Mouse (Mus musculus): ENCODE data around the gene Pard3b.

Gene Pard3b

GRCm38 (mm10) chr1:62679466-62679865 lies 1040.8 kb downstream of the Pard3b start:
- in situ Hi-C loops (cut with MboI; ENCODE audit: low sequenced_read_pairs): no loop called here

DNA sequence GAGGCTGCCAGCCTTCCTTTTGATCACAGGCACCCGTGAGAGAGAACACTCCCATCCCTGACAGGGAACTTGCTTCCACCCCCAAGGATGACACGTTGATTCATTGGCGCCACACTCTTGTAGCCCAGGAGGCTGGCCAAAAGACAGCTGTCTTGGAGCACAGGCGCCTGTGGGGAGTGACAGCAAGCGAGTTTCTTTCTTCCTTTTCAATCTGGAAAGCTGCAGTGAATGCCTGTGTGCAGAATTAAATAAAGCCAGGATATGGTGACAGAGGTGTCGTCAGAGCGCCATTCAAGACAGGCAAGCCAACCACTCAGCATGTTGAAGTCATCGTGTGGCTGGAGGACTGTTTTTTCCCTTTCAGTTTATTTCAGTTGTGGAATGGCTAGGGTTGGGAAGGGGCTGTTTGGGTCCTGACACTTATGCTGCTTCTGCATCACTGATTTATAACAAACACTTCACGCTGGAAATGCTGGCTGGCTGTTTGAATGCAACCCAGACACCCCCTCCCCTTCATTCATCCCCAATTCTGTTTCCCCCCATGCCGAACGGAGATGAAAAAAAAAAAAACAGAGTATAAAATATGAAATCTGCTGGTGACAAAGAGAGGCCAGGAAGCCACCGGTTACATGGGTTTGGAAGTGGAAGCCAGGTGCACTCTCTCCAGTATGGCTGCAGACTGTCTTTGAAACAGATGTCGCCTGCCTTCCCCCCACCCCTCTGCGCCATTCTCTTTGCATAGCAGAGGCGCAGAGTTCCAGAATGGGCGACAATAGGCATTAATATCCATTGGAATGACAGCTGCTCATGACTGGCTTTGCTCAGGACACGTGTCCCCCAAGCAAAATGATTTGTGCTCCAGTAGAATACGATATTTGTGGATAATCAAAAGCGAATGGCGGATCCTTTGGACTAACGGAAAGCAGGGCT lies 1044.1 kb downstream of the Pard3b start:
- in situ Hi-C loops (cut with MboI; ENCODE audit: low sequenced_read_pairs): no loop called here

DNA sequence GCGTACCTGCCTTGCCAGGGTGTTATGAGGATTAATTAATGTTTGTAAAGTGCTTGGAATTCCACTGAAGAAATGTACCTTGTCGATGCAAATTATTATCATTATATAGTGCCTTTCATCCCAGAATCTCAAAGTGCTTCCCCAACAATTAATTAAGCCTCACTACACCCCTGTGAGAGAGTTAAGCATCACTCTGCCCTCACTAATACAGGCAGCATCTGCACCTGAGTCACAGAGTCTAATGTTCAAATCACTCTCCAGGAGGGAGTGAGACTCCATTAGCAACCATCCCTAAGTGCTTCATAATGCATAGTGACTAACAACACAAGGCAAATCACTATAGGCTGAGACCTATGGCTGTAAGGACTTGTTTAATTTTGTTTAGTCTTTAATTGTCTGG lies 1044.9 kb downstream of the Pard3b start:
- in situ Hi-C loops (cut with MboI; ENCODE audit: low sequenced_read_pairs): no loop called here

DNA sequence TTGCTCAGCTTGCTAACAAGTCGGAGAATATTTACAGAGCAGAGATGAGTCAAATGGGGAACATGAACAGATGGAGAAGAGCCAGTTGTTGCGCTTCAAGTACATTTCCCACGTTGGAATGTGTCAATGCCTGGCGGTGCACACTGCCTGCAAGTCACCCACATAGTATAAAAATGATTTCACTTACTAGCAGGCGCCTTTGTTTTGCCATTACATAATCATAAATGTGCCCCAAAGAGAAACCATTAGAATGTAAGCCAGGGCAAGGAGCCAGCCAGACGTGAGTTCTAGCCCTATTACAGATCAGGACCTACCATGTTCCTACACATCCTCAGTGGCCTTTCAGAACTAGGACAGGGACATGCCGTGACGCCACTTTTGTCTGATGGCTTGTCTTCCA lies 1048.9 kb downstream of the Pard3b start:
- in situ Hi-C loops (cut with MboI; ENCODE audit: low sequenced_read_pairs): no loop called here

DNA sequence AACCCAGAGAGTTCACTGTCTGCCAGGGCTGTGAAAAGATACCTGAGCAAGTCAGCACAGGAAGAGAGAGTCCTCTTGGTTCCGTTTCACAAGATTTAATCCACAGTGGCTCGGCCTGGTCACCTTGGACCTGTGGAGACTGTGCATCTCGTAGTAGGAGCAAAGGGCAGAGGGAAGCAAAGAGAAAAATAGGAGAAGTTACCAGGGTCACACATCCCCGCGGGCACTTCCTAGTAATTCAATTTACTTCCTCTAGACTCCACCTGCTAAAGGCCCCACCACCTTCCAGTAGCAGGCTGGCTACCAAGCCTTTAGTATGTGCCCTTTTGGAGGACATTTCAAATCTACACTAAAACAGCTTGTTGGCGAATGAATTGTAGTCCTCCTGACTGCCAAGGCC lies 1052.6 kb downstream of the Pard3b start:
- in situ Hi-C loops (cut with MboI; ENCODE audit: low sequenced_read_pairs): no loop called here
